Mouse (Mus musculus): ENCODE measurements at regions not wholly inside any gene's neighbourhood (a gene's known extent, or its start where the extent isn't known, plus 50 kb on each side); places are given as distances from the start of the nearest gene placed in this dataset.

DNA sequence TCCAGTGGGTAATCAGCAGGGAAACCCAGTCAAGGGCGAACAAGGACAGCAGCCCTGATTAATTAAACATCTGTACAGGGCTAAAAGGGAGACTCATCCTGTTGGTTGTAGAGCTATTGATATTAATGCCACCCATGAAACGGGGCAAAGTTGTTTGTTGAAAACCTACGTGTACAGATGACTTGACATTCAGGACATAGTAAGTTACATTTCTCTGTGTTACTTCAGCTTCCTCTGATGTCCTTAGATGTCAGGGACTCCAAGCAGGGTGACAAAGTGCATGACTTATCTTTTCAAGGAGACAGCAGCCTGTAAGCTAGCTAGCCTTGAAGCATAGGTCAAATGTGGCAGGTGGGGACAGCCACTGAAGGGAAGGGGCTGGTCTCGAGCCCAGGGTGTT, 390.5 kb downstream of the Ccdc171 start:
- in situ Hi-C loops (cut with MboI, MseI), result no loop called here

DNA sequence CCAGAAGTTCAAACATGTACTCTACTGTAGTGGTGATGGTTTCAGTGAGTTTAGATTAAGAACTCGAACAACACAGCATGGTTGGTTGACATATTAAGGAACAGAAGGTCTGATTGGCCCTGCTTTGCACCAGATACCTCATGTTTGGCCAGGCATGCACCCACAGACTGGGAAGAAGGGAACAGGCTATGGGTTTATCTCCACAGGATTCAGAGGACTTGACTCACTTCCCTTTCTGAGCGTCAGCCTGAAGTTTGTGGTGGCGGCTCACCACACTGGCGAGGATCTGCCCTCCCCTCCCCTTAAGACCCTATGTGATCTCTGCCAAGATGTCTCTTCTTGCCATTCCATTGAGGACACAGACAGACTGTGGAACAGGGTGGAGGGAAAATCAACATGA, 391.7 kb downstream of the Ccdc171 start:
- in situ Hi-C loops (cut with MboI, MseI), result no loop called here

GRCm38 (mm10) chr4:83918093-83918492, 392.7 kb downstream of the Ccdc171 start:
- in situ Hi-C loops (cut with MboI, MseI), result no loop called here

- in situ Hi-C loops (cut with MboI, MseI), result no loop called here
Measured at GRCm38 (mm10) chr4:83919041-83919440, 393.7 kb downstream of the Ccdc171 start.

DNA sequence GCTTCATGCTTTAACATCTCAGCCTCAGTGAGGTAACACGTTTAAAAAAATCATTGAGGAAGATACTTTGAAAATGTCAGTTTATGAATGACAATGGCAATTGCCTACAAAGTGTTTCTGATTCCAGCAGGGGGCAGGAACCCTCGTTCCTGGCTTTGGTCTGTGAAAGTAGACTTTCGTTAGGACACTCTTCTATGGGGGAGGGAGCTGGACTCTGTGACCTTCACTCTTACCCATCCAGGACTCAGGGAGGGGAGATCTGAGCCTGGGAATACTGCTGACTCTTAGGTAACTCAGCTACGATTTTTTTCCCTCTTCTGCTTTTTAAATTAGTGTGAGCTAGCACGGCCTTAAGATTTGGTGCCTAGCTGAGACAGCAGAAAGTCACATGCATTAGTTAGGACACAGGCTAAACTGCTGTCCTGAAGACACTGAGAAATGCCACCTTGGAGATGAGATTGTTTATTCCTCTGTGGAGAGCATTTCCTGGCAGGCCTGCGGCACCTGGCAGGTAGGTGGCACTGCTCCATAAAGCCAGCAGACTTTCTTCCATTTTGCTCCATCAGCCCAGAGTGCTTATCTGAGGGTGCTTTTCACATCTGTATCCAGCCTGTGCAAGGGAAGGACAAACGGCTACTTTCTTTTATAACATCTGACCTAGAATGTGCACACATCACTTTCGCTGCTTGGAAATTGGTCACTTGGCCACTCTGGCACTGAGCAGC, 399.9 kb downstream of the Ccdc171 start:
- in situ Hi-C loops (cut with MboI, MseI), result no loop called here

- in situ Hi-C loops (cut with MboI, MseI), result no loop called here
Measured at GRCm38 (mm10) chr4:83926195-83926731, 400.9 kb downstream of the Ccdc171 start.

- in situ Hi-C loops (cut with MboI, MseI), result no loop called here
Measured at GRCm38 (mm10) chr4:83931897-83932654, 406.7 kb downstream of the Ccdc171 start.

DNA sequence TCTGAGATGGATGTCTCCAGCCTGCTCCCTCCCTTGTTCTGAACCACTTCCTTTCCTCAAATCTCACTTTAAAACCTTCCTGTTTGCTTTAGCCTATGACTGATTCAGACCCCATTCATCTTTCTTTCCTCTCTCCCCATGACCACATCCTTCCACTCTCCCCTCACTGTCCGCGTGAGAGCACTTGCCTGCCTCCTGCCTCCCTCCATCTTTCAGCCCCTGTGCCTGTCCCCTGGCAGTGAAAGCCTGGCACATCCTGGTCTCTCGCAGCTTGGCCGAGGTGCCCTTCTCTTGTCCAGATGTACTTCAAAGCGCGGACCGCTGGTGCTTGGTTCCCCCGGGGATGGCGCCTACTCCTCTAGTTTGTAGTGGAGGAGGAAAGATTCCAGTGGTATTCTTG, 416.3 kb downstream of the Ccdc171 start:
- in situ Hi-C loops (cut with MboI, MseI), result loop anchor here (5.0 kb wide), 1 partner anchor 714 kb away; no protein-coding TSS in a partner anchor

DNA sequence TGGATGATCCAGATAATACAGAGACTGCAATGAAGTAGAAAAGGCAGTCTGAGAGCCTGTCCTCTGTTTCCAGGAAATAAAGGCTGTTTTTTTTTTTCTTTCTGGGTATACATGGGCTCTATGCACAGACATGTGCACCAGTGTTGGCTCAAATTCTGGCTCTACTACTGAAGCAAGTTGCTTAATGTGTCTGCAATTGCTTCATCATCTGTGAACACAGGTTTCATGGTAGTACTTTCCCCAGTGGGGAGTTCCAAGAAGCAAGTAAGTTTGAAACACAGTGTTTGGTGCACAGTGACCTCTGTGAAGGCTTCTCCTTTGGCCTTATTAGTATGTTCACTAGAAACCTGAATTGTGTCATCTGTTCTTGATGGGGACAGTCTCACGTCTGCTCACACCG, 424.3 kb downstream of the Ccdc171 start:
- in situ Hi-C loops (cut with MboI, MseI), result no loop called here

GRCm38 (mm10) chr4:83950809-83951409, 425.6 kb downstream of the Ccdc171 start:
- in situ Hi-C loops (cut with MboI, MseI), result no loop called here

DNA sequence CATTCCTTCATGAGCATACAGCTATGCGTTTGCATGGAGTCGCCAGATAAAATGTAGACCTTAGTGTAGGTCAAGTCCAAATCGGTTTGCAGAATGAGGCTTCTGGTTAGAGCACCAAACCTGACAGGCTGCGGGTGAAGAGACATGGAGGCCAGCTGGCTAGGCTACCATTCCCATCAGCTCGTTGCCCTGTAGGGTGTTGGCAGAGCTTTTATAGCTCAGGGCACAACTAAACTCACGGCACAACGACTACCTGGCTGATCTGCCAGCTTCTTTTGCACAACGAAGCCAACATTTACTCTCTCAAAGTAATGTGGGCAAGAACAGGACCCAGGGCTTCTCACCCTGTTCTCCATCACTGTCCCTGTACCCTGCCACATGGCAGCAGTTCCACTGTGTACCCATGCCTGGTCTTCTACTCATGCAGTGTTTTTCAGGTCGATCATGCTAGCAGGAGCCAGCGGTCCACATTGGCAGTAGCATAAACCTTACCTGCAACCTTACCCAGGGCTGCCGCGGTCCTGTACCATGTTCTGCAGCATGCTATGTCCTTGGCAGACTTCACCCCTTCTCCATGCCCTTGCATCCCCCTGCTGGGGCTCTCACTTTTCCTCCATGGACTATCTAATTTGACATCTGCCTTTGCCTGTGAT, 431.0 kb downstream of the Ccdc171 start:
- in situ Hi-C loops (cut with MboI, MseI), result no loop called here

DNA sequence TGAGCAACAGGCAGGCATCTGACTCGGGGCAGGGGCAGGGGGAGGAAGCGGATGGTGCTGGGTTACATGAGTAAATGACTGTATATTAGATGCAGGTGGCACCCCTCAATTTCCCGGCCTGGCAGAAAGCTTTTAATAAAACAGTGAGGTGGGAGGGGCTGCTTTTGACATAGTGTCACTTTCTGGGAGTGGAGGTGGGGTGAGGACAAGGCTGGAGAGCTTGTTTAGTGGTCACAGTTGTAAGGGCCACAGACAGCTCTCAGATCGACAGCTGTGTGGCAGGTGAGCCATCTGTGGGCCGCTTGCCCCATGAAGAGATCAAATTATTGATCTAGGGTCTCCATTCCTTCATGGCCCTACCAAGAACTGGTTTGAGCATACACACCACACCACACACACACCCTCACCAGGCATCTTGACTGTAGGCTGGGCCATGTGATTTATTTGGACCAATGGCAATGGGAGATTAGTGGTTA, 431.9 kb downstream of the Ccdc171 start:
- in situ Hi-C loops (cut with MboI, MseI), result no loop called here

- in situ Hi-C loops (cut with MboI, MseI), result no loop called here
Measured at GRCm38 (mm10) chr4:83966898-83967297, 441.6 kb downstream of the Ccdc171 start.

DNA sequence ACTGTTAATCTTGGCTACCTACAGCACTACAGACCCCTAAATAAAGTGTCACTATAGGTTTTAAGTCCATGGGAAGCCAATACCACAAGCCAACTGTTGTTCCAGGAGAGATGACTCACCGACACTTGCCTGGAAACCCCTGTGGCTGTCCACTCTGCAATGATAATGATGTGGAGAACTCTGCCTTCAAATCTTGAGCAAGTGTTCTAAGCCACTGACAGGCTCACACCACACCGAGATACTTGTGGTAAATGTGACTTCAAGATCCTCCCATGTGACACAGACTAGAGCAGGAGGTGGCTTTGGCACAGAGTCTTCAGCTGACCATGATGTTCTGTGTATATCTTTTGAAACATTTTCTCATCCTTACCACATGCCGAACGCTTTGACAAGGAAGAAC, 447.8 kb downstream of the Ccdc171 start:
- in situ Hi-C loops (cut with MboI, MseI), result no loop called here

- in situ Hi-C loops (cut with MboI, MseI), result no loop called here
Measured at GRCm38 (mm10) chr4:83974214-83975012, 449.1 kb downstream of the Ccdc171 start.

GRCm38 (mm10) chr4:83975569-83975968, 450.2 kb downstream of the Ccdc171 start:
- in situ Hi-C loops (cut with MboI, MseI), result no loop called here

DNA sequence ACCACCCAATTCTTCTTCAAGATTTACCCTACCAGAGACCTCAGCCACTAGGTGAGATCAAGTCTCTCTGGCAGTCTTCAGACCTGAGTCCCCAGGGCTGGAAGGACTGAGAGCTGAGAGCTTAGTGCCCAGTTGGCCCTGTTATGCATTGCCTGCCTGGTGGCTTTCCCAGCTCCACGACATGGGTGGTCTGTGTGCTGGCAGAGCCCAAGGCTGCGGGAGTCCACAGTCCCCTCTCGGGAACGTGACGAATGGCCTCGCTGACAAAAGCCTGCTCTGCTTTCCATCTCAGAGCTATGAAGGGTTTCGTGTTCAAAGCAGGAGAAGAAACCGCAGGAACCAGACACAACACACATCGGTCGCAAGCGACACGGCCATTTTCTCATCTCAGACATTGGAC, 450.7 kb downstream of the Ccdc171 start:
- in situ Hi-C loops (cut with MboI, MseI), result no loop called here

GRCm38 (mm10) chr4:83979088-83979487, 453.7 kb downstream of the Ccdc171 start:
- in situ Hi-C loops (cut with MboI, MseI), result no loop called here

DNA sequence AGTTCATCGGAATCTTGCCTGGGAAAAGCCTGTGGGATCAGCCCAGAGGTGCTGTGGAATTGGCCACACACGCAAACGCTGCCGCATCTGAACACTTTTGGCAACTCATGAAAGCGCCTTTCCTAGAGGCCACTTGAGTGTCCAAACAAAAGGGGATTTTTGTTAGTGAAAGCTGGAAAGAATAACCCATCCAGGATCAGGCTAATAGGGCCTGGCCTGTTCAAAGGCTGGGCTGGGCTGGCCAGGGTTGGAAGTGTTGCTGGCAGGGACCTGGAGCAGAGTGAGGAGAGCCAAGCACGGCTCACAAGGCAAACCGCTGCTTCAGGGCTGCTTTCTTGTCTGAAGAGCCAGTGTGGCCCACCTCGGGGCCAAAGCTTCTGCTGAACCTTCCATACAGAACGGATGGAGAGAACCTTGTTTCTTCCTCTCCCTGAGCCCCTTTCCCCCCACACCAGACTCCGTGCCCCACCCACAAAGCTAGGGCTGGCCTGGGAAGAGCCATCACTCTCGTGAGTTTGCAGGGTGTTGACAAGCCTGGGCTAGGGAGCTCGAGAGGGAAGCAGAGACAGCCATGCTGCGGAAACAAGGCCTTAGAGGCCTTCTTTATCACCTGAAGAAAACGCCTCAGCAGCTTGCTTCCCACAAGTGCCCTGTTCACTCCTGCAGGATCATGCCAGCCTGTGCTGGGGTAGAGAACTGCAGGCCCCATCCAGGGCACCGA, 459.5 kb downstream of the Ccdc171 start:
- in situ Hi-C loops (cut with MboI, MseI), result no loop called here

- in situ Hi-C loops (cut with MboI, MseI), result no loop called here
Measured at GRCm38 (mm10) chr4:83985451-83985850, 460.1 kb downstream of the Ccdc171 start.

Data from T-helper 1 cell (primary cell).